Mouse (Mus musculus) cerebellum, adult 9-11 months (tissue): ENCODE results near the gene Lgi4.
A peak's percentile ranks its signal among the peaks of the same experiment; 100 is the strongest.

Source experiments
- DNase-seq: peaks from one replicate; pipeline ENCODE4 v3.0.0; 2022

The Lgi4 gene

GRCm38 (mm10) chr7:31080611-31081010 is 21.5 kb downstream of the Lgi4 start:
- DNase-seq, result no peak

- DNase-seq, result no peak
These were observed 22.0 kb downstream of the Lgi4 start for GRCm38 (mm10) chr7:31081106-31081505.

GRCm38 (mm10) chr7:31082106-31082505 is 23.0 kb downstream of the Lgi4 start:
- DNase-seq, result no peak

GRCm38 (mm10) chr7:31082831-31083588 is 23.9 kb downstream of the Lgi4 start:
- DNase-seq, result peak; percentile 80

- no peak for DNase-seq
These were observed 25.0 kb downstream of the Lgi4 start for GRCm38 (mm10) chr7:31084140-31084539.

GRCm38 (mm10) chr7:31085171-31085570 is 26.0 kb downstream of the Lgi4 start:
- no peak for DNase-seq

GRCm38 (mm10) chr7:31086175-31086755 is 27.1 kb downstream of the Lgi4 start:
- no peak for DNase-seq

- no peak for DNase-seq
These were observed 28.1 kb downstream of the Lgi4 start for GRCm38 (mm10) chr7:31087262-31087661.

GRCm38 (mm10) chr7:31088206-31088605 is 29.1 kb downstream of the Lgi4 start:
- DNase-seq, result no peak

GRCm38 (mm10) chr7:31089721-31090120 is 30.6 kb downstream of the Lgi4 start:
- no peak for DNase-seq

- no peak for DNase-seq
These were observed 35.8 kb downstream of the Lgi4 start for GRCm38 (mm10) chr7:31094774-31095501.

- DNase-seq, result no peak
These were observed 37.9 kb downstream of the Lgi4 start for GRCm38 (mm10) chr7:31096892-31097564.

GRCm38 (mm10) chr7:31097583-31098248 is 38.6 kb downstream of the Lgi4 start:
- peak; percentile 86 for DNase-seq

GRCm38 (mm10) chr7:31098697-31099611 is 39.8 kb downstream of the Lgi4 start:
- no peak for DNase-seq

GRCm38 (mm10) chr7:31099612-31099982 is 40.5 kb downstream of the Lgi4 start:
- DNase-seq, result no peak

GRCm38 (mm10) chr7:31100786-31101185 is 41.6 kb downstream of the Lgi4 start:
- no peak for DNase-seq

- peak; percentile 65 for DNase-seq
These were observed 46.1 kb downstream of the Lgi4 start for GRCm38 (mm10) chr7:31105061-31105768.

- DNase-seq, result peak; percentile 22
These were observed 47.0 kb downstream of the Lgi4 start for GRCm38 (mm10) chr7:31106166-31106565.

GRCm38 (mm10) chr7:31107781-31108180 is 48.6 kb downstream of the Lgi4 start:
- peak; percentile 31 for DNase-seq

GRCm38 (mm10) chr7:31109091-31109490 is 49.9 kb downstream of the Lgi4 start:
- DNase-seq, result peak; percentile 83

GRCm38 (mm10) chr7:31109796-31110195 is 50.7 kb downstream of the Lgi4 start:
- DNase-seq, result peak; percentile 32
